Mouse (Mus musculus): ENCODE measurements around the gene Lrch3. TPM values are rescaled to one million over a fixed set of nuclear protein-coding genes. Genes with fewer than 3 reads are reported as not detected.
A peak's percentile ranks its signal among the peaks of the same experiment; 100 is the strongest.

Gene Lrch3
- polyA plus RNA-seq, 1 experiment: 56.7 TPM

GRCm38 (mm10) chr16:32945379-32945778 lies 31.5 kb downstream of the Lrch3 start:
- H3K27ac ChIP-seq (ENCODE audit: insufficient read depth, low read length): no peak overlapping the region
- H3K27me3 ChIP-seq (ENCODE audit: control insufficient read depth, insufficient read depth, low read length): no peaks in the 10 kb centered on the region
- TF ChIP-seq POLR2A (IDR thresholded peaks at IDR 0.05; ENCODE audit: borderline replicate concordance, insufficient read depth, low read length) (no peak), CTCF (IDR thresholded peaks at IDR 0.05; ENCODE audit: borderline replicate concordance, insufficient read depth, low read depth, low read length) (no peak)
- DNase-seq: no peak
- H3K4me3 ChIP-seq (replicated peaks; ENCODE audit: insufficient read depth, low read depth, low read length): no peak overlapping the region
- peaks cover 13% of the 10 kb centered on the region for H3K4me1 ChIP-seq (ENCODE audit: control insufficient read depth, insufficient read depth, low read length)
- WGBS: 85% methylated on average over 5 of the region's 5 CpGs

GRCm38 (mm10) chr16:32948016-32948415 lies 34.1 kb downstream of the Lrch3 start:
- 79% methylated on average over 8 of the region's 8 CpGs for WGBS
- H3K4me1 ChIP-seq (ENCODE audit: control insufficient read depth, insufficient read depth, low read length): peaks cover 11% of the 10 kb centered on the region
- H3K27ac ChIP-seq (ENCODE audit: insufficient read depth, low read length): no peak overlapping the region
- no peak overlapping the region for H3K4me3 ChIP-seq (replicated peaks; ENCODE audit: insufficient read depth, low read depth, low read length)
- TF ChIP-seq CTCF (IDR thresholded peaks at IDR 0.05; ENCODE audit: borderline replicate concordance, insufficient read depth, low read depth, low read length): no peak
- TF ChIP-seq POLR2A (IDR thresholded peaks at IDR 0.05; ENCODE audit: borderline replicate concordance, insufficient read depth, low read length): no peak
- DNase-seq: no peak
- H3K27me3 ChIP-seq (ENCODE audit: control insufficient read depth, insufficient read depth, low read length): no peaks in the 10 kb centered on the region

GRCm38 (mm10) chr16:32948656-32949055 lies 34.8 kb downstream of the Lrch3 start:
- Histone ChIP-seq H3K27me3 (ENCODE audit: control insufficient read depth, insufficient read depth, low read length) (no peaks in the 10 kb centered on the region), H3K4me3 (replicated peaks; ENCODE audit: insufficient read depth, low read depth, low read length) (no peak overlapping the region), H3K4me1 (ENCODE audit: control insufficient read depth, insufficient read depth, low read length) (peaks cover 11% of the 10 kb centered on the region), H3K27ac (ENCODE audit: insufficient read depth, low read length) (peak overlapping the region; percentile 31; the same call in 1 of the 2 replicates)
- DNase-seq: no peak
- TF ChIP-seq CTCF (IDR thresholded peaks at IDR 0.05; ENCODE audit: borderline replicate concordance, insufficient read depth, low read depth, low read length): no peak
- no peak for TF ChIP-seq POLR2A (IDR thresholded peaks at IDR 0.05; ENCODE audit: borderline replicate concordance, insufficient read depth, low read length)
- 54% methylated on average over 5 of the region's 5 CpGs for WGBS

GRCm38 (mm10) chr16:32949281-32949680 lies 35.4 kb downstream of the Lrch3 start:
- Histone ChIP-seq H3K4me3 (replicated peaks; ENCODE audit: insufficient read depth, low read depth, low read length) (no peak overlapping the region), H3K27ac (ENCODE audit: insufficient read depth, low read length) (no peak overlapping the region), H3K4me1 (ENCODE audit: control insufficient read depth, insufficient read depth, low read length) (peaks cover 11% of the 10 kb centered on the region), H3K27me3 (ENCODE audit: control insufficient read depth, insufficient read depth, low read length) (no peaks in the 10 kb centered on the region)
- no peak for DNase-seq
- TF ChIP-seq POLR2A (IDR thresholded peaks at IDR 0.05; ENCODE audit: borderline replicate concordance, insufficient read depth, low read length) (no peak), CTCF (IDR thresholded peaks at IDR 0.05; ENCODE audit: borderline replicate concordance, insufficient read depth, low read depth, low read length) (no peak)

- Histone ChIP-seq H3K4me3 (replicated peaks; ENCODE audit: insufficient read depth, low read depth, low read length) (no peak overlapping the region), H3K27ac (ENCODE audit: insufficient read depth, low read length) (no peak overlapping the region), H3K4me1 (ENCODE audit: control insufficient read depth, insufficient read depth, low read length) (peaks cover 11% of the 10 kb centered on the region), H3K27me3 (ENCODE audit: control insufficient read depth, insufficient read depth, low read length) (no peaks in the 10 kb centered on the region)
- no peak for TF ChIP-seq POLR2A (IDR thresholded peaks at IDR 0.05; ENCODE audit: borderline replicate concordance, insufficient read depth, low read length)
- TF ChIP-seq CTCF (IDR thresholded peaks at IDR 0.05; ENCODE audit: borderline replicate concordance, insufficient read depth, low read depth, low read length): 0 out of 2 replicates have a peak, but pooled peaks have one; percentile 21
- 93% methylated on average over 2 of the region's 2 CpGs for WGBS
- DNase-seq: no peak
Measured at GRCm38 (mm10) chr16:32951074-32951473, 37.2 kb downstream of the Lrch3 start.

- DNase-seq: no peak
- H3K27ac ChIP-seq (ENCODE audit: insufficient read depth, low read length): no peak overlapping the region
- TF ChIP-seq POLR2A (IDR thresholded peaks at IDR 0.05; ENCODE audit: borderline replicate concordance, insufficient read depth, low read length): no peak
- no peak for TF ChIP-seq CTCF (IDR thresholded peaks at IDR 0.05; ENCODE audit: borderline replicate concordance, insufficient read depth, low read depth, low read length)
- no peaks in the 10 kb centered on the region for H3K4me1 ChIP-seq (ENCODE audit: control insufficient read depth, insufficient read depth, low read length)
- H3K4me3 ChIP-seq (replicated peaks; ENCODE audit: insufficient read depth, low read depth, low read length): no peak overlapping the region
- H3K27me3 ChIP-seq (ENCODE audit: control insufficient read depth, insufficient read depth, low read length): no peaks in the 10 kb centered on the region
- 72% methylated on average over 5 of the region's 5 CpGs for WGBS
Measured at GRCm38 (mm10) chr16:32953806-32954205, 39.9 kb downstream of the Lrch3 start.

GRCm38 (mm10) chr16:32954304-32954703 lies 40.4 kb downstream of the Lrch3 start:
- Histone ChIP-seq H3K4me3 (replicated peaks; ENCODE audit: insufficient read depth, low read depth, low read length) (no peak overlapping the region), H3K4me1 (ENCODE audit: control insufficient read depth, insufficient read depth, low read length) (no peaks in the 10 kb centered on the region), H3K27ac (ENCODE audit: insufficient read depth, low read length) (no peak overlapping the region), H3K27me3 (ENCODE audit: control insufficient read depth, insufficient read depth, low read length) (no peaks in the 10 kb centered on the region)
- DNase-seq: no peak
- no peak for TF ChIP-seq CTCF (IDR thresholded peaks at IDR 0.05; ENCODE audit: borderline replicate concordance, insufficient read depth, low read depth, low read length)
- TF ChIP-seq POLR2A (IDR thresholded peaks at IDR 0.05; ENCODE audit: borderline replicate concordance, insufficient read depth, low read length): no peak
- 76% methylated on average over 6 of the region's 6 CpGs for WGBS

- Histone ChIP-seq H3K4me3 (replicated peaks; ENCODE audit: insufficient read depth, low read depth, low read length) (no peak overlapping the region), H3K27me3 (ENCODE audit: control insufficient read depth, insufficient read depth, low read length) (no peaks in the 10 kb centered on the region), H3K4me1 (ENCODE audit: control insufficient read depth, insufficient read depth, low read length) (no peaks in the 10 kb centered on the region), H3K27ac (ENCODE audit: insufficient read depth, low read length) (no peak overlapping the region)
- TF ChIP-seq POLR2A (IDR thresholded peaks at IDR 0.05; ENCODE audit: borderline replicate concordance, insufficient read depth, low read length) (no peak), CTCF (IDR thresholded peaks at IDR 0.05; ENCODE audit: borderline replicate concordance, insufficient read depth, low read depth, low read length) (no peak)
- 78% methylated on average over 5 of the region's 5 CpGs for WGBS
- DNase-seq: no peak
Measured at GRCm38 (mm10) chr16:32956889-32957288, 43.0 kb downstream of the Lrch3 start.
